Mouse (Mus musculus) cerebellum, postnatal 14 days (tissue): ENCODE data around the gene A630023A22Rik.
A peak's percentile ranks its signal among the peaks of the same experiment; 100 is the strongest.

ENCODE experiments used
- DNase-seq, 2 experiments: peaks; one replicate each; pipeline ENCODE4 v3.0.0; 2021; ENCODE audit warnings: mixed read lengths in 2 of 2

A630023A22Rik gene

DNA sequence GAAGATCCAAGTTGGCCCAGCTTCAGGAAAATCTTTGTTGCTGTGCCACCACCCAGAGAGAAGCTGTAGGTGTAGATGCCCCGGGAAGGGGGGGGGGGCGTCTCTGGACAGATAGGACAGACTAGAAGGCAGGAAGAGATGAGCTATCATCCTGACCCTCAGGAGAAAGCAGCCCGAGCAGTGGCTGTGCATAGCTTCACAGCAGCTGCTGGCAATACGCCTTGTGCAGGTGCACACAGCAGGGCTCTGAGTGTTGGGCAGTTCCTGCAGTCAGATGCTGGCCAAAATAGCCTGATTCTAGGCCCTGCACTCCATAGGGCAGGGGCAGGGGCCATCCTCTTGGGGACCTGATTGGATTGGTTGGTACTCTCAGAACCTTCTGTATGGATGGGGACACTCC, 15.7 kb downstream of the A630023A22Rik start:
- DNase-seq: peak; percentile 38 to 56

DNA sequence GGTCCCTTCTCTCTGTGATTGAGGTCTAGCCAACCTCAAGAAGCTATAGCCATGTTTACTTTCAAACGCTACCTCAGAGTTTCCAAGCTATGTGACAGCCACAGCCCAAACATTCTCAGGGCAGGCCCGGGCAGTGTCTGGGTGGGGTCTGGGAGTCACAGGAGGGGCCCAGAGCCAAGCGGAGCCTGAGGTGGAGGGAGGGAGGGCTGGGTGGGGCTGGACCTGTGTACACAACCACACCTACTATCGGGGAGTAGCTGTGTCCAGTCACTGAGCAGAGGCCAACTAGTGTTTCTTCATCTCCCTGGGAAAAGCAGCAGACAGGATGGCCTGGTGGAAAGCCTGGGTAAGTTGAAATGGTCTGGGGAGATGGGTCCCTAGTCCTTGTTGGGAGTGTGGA, 16.8 kb downstream of the A630023A22Rik start, which contains the start of gene Anxa8:
Gene Anxa8 (plus strand): TSS at position 251 of the 400 bp plus-strand sequence.
- DNase-seq: no peak

DNA sequence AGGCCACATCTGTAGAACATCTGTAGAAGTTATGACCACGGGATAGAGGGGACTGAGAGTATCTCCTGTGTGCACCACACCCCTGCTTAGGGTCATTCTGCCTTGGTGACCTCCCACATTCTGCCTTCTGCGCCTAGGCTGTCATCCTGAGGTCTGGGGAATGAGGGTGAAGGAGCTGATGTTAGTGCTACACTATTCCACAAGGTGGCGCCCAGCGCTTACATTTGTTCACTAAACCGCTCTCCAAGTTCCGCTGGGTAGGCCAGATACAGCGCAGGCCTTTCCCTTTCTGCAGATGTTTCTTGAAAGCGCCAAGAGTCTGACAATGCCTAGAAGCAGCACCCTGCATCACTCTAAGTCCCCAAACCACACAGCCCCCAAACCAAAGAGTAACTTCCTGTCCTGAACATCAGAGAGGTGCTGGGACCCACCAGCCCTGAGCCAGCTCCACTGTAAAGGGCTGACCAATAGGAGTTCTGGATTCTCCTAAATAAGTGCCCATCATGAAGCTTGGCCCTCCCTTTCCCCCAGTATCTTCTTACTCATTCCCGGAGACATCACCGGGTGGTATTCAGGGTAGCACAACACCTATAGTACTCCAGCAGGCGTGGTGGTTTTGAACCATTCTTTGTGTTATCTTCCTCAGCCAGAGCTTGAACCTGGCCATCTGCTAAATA, 22.1 kb downstream of the A630023A22Rik start:
- peak; percentile 85 to 89 for DNase-seq

DNA sequence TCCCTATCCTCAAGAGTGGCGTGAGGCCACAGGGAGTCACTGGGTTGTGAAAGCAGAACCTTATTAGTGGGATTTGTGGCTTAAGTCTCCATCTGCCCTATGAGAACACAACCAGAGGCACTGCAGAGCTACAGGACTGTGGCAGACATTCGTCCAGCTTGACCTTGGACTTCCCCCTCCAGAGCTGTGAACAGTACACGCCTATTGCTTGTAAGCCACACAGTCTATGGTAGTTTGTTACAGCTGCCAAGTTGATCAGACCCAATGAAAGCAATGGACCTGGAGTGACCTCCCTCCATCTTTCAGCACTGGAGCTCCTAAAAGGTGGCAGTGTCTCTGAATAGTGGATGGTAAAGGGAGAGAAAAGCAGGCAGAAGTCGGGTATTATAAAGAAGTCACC, 24.3 kb downstream of the A630023A22Rik start:
- no peak for DNase-seq

DNA sequence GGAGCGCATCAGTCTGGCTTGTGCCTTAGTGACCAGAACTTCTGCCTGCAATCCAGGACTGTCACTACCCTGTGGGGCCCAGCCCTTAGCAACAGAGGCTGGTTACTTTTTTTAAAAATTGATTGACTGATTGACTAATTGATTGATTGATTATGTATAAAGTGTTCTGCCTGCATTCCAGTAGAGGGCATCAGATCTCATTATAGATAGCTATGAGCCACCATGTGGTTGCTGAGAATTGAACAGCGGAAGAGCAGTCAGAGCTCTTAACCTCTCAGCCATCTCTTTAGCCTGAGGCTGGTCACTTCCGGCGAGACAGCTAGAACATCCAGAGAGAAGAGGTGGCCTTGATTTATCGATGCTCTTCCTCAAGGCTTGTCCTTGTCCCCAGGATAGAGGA, 25.3 kb downstream of the A630023A22Rik start:
- DNase-seq: no peak

DNA sequence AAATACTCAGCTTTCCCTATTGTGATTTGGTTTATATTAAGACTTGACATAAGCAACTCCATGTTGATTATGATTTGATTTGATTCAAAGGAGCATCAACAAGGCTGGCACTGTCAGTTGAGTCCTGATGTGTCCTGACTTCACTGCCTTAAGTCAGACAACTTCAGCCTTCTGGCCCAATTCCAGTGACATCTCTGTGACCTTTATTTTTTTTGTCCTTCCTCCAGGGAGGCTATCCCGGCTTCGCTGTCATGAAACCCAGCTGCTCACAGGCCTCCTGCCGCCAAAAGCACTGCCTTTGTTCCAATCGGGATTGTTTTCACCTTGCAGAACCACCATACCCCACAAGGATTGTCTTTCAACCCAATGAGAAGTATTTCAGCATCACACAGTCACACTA, 27.2 kb downstream of the A630023A22Rik start:
- no peak for DNase-seq

DNA sequence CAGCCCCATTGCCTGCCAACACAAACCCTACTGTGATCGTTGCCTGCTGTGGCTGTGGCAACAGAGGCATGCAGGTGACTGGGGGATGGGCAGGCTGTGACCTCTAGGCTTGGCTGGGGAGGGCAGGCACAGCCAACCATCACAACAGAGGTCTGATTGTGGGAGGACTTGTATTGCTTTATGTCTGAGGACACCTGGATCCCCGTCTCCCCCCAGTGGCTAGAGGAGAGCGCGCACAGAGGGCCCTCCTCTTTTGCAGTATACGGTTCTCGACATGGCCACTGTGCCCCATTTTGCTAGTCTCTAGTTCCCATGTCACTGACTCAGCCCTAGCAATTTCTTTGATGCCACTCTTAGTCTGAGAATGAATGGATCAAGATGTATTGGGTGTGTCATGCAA, 30.9 kb downstream of the A630023A22Rik start:
- DNase-seq: peak in 1 of 2 experiments; percentile 28

DNA sequence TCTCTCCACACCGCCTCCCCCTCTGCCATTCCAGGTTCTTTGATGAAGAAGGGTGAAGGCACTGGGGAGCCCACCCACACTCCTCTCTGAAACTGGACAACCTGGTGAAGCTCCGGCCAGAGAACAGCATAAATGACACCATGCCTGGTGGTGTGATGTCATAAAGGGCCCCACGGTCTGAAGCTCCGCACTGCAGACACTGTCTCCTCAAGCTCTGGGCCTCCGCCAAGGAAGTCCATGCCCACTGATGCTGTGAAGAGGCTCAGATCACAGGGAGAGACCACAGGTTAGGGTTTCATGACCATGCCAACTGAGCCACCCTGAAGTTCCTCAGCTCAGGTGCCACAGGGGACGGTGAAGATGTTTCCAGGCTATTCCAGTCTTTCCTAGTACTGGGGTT, 50.0 kb downstream of the A630023A22Rik start, which contains the start of gene Antxrl:
Gene Antxrl (plus strand): TSS at position 192 of the 400 bp plus-strand sequence.
- DNase-seq: no peak

DNA sequence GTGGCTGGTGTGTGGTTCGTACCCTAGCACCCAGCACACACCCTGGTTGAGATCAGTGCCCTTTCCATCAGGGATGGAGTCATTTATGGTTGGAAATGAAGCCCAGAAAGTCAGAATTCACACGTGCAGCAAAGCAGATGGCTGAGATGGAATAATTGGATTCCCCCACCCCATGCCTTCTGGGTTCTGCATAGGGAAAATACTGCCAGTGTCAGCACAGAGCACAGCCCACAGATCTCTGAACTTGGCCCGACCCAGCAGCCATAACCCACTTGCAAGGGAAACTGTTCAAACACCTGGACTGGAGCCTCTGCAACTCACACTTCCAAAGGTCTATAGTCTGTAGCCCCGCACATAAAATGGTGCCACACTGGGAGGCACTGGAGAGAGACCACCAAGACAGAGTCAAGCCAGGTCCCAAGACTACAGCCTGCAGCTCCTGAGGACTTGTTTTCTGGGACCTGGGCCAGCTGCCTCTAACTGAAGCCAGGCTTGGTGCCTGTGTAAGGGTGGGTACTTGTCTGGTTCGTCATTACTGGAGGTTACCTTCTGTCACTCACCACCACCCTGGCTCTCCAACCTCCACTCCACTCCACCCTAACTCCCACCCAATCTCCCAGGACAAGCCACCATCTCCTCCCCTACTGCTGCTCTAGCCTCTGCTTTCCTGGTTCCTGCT, 52.3 kb downstream of the A630023A22Rik start:
- DNase-seq: peak; percentile 78 to 80

DNA sequence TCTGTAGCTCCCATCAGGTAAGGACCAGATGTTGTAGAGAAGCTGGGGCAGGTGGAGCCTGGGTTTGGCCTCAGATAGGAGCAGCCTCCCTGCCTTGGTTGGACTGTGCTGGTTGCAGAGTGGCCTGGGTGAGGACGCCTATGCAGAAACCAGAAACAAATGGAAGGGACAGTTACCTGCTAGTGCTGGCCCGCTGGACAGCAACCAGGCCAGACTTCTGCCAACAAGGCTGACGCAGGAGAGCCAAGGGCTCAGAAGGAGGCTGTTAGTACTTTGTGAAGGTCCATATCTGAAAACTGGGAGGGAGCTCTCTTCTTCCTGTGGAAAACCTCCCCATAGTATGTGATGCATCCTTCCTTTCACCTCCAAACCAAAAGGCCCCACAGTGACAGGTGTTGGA, 59.2 kb downstream of the A630023A22Rik start:
- DNase-seq: peak; percentile 36 to 61

DNA sequence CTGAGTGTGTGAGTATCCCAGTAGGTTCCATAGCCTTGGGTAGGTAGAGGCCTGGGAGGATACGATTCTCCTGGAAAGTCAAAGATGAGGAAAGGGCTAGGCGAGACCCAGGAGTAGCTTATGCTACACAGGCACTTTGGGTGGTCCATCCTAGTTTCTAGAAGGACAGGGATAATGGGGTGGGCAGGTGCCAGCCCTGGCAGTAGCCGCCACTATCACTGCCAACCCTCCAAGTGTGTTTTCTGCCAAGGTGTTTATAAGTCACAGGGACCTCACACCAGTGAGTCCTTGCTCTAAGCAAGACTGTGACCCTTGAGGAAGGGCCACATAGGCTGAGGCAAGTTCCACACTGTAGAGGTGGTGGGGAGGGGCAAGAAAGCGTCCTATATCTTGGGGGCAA, 61.3 kb downstream of the A630023A22Rik start:
- DNase-seq: peak; percentile 42 to 48

DNA sequence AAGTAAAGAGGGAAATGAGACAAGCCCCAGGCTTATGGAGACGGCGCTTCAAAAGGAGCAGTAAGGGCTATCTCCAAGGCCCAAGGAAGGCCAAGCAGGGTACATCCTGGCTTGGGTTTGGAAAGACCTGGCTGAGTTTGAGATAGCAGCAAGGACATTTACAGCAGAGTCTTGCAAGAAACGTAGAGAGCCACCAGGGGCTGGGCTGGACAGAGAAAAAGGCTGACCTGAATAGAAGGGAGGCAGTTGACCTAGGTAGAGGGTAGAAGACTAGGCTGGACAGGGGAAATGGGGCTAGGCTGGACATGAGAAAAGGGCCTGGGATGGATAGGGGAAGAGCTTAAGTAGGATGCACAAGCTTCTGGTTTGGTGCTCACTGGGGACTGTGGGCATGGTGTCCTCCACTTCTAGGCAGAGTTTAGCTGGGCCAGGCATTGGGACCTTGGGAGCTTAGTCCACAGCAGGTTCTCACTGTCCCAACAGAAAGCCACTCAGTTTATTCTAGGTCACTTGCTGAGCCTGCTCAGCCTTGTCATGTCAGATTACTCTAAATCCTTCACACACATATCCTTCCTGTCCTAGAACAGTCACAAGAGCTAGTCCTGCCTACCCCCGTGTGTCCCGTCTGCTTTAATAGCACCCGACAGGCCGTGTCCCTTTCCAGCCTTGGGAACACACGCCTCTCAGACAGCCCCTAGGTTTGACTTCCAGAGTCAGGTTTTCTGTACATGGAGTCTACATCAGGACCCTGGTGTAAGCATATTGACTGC, 68.5 kb downstream of the A630023A22Rik start:
- DNase-seq: no peak

DNA sequence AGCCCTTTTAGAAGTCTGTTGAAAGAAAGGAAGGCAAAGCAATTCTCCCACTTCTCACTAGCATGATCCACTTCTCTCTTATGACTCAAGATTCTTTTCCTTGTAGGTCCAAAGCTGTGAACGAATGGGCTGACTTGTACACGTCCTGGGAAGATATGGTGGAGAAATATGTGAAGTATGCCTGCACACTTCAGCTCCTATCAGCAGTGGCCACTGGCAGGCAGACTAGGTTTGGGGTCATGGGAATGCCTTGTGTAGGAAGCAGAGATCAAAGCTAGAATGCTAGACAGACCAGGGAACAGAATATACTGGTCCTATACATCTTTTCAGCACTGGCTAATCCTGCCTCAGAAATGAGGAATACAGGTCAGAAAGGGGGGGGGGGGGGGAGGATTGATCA, 75.8 kb downstream of the A630023A22Rik start:
- no peak for DNase-seq

DNA sequence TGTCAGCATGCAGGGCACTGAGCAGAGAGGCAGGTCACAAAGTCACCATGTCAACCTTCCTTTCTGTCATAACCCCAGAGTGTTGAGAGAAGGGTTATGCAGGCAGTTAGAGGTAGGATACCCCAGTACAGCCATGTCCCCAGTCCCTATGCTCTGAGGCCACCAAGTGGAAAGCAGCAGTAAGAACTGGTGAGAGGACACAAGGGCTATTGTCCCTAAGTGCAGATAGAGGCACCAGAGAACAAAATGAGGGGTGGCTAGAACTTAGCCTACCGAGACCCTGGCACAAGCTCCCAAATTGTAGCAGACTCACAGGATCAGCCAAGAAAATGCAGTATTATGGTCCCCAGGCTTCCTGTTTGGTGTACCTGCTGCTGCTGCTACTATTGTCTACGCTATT, 85.6 kb downstream of the A630023A22Rik start:
- no peak for DNase-seq

DNA sequence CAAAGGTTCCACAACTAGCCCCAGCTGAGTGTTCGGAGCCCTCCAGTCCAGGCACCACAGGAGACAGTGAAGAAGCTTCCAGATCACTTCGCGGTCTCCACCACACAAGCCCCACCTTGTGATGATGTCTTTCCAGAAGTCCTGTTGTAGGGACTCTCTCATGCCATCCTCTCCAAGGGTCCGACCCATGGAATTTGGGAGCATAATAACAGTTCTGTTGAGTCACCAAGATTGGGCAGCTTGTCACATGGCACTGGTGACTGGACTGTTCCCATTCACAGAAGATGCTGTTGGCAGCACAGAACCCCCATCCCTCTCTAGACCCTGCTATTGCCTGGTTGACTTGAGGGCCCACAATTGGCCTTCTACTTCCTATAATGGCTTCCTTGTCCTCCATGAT, 86.2 kb downstream of the A630023A22Rik start, which contains the start of gene Gm5460:
Gene Gm5460 (plus strand): TSS at position 378 of the 400 bp plus-strand sequence.
- DNase-seq: no peak

DNA sequence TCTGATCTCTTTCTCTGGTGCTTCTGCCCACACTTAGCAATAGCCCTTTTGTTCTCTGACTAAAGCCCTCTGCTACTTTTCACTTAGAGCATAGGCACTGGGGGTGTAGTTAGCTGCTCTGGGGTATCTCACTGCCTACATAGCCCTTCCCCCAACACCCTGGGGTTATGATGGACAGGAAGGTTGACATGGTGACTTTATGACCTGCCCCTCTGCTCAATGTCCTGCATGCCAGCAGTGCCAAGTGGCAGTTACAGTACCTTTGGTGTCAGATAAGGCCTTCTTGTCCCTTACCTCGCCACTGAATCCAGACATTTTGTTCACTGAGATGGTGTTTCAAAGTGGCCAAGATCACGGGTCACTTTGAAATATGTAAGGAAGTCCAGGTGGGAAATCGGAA, 87.5 kb downstream of the A630023A22Rik start, which contains the start of gene Gm30083:
Gene Gm30083 (minus strand): TSS at position 120 of the 400 bp plus-strand sequence.
- DNase-seq: no peak

DNA sequence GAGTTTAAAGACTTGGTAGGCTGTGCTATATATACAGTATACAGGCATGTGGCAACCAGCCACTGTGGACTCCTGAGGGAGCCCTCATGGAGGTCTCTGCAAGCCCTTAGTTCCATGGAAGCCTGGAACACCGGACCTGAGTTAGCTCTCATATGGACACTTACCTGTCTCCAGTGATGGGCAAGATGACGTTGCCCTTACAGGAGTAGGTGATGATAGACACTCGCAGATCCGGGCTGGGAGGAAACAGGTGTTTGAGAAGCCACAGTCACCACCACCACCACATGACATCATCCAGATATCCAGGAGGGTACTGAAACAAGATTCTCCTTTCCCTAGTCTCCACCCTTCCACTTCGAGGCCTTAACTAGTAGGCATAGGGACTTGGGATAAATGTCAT, 100.2 kb downstream of the A630023A22Rik start:
- no peak for DNase-seq

DNA sequence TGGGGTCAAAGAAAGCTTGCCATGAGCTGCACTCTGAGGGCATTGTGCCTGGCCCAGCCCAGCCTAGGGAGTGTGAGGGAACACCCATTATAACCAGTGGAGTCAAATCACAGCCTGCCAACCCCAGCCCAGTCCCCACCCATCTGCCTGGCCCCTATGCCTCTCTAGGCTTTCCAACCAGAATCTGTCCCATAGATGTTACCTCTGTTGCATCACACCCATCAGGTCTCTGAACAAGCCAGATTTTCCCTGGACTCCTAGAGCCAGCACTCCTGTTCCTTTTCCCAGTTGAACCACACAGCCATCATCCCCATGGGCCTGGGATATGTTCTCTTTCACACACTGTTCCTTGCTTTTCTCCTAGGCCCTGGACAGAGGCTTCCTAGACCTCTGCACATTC, 101.1 kb downstream of the A630023A22Rik start:
- no peak for DNase-seq
